Mouse (Mus musculus) urinary bladder, postnatal 25 days (tissue): ENCODE results near the gene Hs2st1.

Experiments used
- DNase-seq: peaks from one replicate; pipeline ENCODE4 v3.0.0; 2022; ENCODE audit warnings: low spot score

The Hs2st1 gene

GRCm38 (mm10) chr3:144384648-144385047 lies 185.3 kb downstream of the Hs2st1 start:
- no peak for DNase-seq

DNA sequence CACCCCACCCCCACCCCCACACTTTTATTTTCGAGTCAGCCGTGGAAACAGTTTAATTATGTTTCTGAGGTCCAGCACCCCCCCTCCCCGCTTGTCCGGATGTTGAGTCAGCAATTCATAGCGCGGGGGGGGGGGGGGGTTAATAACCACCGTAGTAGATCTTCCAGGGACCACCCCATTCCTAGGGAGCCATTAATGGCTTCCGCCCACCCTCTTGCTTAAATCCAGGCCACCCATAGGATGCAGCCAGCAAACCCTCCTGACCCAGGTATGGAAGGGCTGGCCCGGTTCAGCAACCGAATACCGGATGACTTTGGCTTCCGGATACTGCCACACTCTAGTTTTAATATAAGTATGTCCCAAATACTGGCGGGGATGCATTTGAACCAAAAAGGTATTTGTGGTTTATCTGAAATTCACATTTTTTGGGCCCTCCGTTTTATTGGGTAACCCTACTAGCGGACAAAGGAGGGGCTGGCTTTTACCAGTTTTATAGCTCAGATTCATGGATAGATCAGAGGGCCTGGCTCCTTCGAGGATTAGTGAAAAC lies 188.5 kb downstream of the Hs2st1 start:
- DNase-seq, result no peak

DNA sequence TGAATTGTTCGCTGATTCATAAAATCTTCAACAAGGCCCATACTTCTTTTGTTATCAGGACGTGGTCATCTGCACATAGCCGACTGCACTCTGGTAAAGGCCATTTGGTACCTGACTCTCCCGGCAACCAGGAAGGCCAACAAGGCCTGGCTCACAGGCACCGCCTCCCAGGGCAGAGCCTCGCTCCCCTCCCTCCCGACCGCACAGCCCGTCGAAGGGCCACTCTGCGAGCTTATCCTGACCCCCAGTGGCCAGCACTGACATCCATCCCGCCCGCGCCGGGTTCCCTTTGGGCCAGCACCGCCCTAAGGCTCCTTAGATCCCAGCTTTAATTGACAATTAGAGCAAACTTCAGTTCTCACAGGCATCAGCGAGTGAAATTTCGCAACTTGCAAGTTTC lies 189.1 kb downstream of the Hs2st1 start:
- peak; percentile 67 for DNase-seq

- no peak for DNase-seq
Observed at GRCm38 (mm10) chr3:144379801-144380200, 190.2 kb downstream of the Hs2st1 start.
